Mouse (Mus musculus): ENCODE measurements around the gene Uchl1.

Uchl1 gene

DNA sequence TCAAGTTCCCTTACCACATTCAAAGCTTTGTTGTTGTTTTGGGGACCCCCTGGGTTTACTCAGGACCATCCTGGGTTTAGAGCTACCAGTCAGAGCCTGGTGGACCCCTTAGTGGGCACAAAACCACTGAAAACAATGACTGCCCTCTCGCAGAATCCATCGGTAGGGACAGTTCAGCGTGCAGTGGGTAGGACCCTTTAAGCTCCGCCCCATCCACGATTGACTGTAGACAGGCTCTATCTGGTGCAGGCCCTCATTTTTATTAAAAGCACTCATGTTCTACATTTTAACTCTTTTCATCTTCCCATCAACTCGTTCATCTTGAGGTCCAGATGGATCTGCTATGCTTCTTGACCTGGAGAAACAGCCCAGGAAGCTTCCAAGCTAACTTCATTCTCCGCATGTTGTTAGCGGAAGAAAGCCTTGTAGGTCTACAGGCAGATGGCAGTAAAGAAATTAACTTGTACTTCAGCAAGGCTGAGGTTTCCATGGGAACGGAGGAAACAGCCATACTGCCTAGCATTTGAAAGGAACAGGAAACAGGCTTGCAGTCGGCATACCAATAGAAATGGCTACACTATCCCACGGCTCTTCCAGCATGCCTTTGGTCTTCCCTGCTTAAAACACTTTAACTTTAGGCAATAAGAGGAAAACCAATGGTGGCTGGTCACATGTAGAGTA, 54.9 kb downstream of the Uchl1 start:
- Histone ChIP-seq H3K9me3 (ENCODE audit: low read length) (no peaks in the 10 kb centered on the region), H3K36me3 (ENCODE audit: insufficient read depth, low read length) (no peaks in the 10 kb centered on the region), H3K4me3 (replicated peaks; ENCODE audit: low read length) (no peak overlapping the region), H3K4me1 (replicated peaks; ENCODE audit: low read depth, low read length) (peaks cover 40% of the 10 kb centered on the region), H3K27me3 (ENCODE audit: insufficient read depth, low read length) (no peaks in the 10 kb centered on the region)
- TF ChIP-seq NANOG (IDR thresholded peaks at IDR 0.05; ENCODE audit: borderline replicate concordance, low read length) (no peak), POU5F1 (IDR thresholded peaks at IDR 0.05; ENCODE audit: borderline replicate concordance, low read length) (no peak), CTCF (conservative IDR thresholded peaks at IDR 0.05; ENCODE audit: low read length) (no peak)

- Histone ChIP-seq H3K36me3 (ENCODE audit: insufficient read depth, low read length) (no peaks in the 10 kb centered on the region), H3K27me3 (ENCODE audit: insufficient read depth, low read length) (no peaks in the 10 kb centered on the region), H3K4me1 (replicated peaks; ENCODE audit: low read depth, low read length) (peaks cover 36% of the 10 kb centered on the region), H3K9me3 (ENCODE audit: low read length) (no peaks in the 10 kb centered on the region), H3K4me3 (replicated peaks; ENCODE audit: low read length) (no peak overlapping the region)
- TF ChIP-seq POU5F1 (IDR thresholded peaks at IDR 0.05; ENCODE audit: borderline replicate concordance, low read length) (no peak), NANOG (IDR thresholded peaks at IDR 0.05; ENCODE audit: borderline replicate concordance, low read length) (no peak), CTCF (conservative IDR thresholded peaks at IDR 0.05; ENCODE audit: low read length) (no peak)
Measured at GRCm38 (mm10) chr5:66731302-66731697, 55.4 kb downstream of the Uchl1 start.

DNA sequence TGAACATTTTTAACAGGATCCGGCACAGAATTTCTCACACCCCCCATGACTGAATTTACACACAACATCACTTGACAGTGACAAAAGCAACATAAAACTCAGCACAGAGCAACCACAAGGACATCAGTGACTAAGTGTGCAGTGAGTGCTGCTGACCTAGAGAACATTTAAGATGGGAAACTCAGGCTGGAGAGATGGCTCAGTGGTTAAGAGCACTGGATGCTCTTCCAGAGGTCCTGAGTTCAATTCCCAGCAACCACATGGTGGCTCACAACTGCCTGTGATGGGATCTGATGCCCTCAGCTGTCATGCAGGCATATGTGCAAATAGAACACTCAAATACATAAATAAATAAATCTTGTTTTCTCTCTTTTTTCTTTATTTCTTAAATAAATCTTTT, 57.7 kb downstream of the Uchl1 start:
- Histone ChIP-seq H3K27me3 (ENCODE audit: insufficient read depth, low read length) (no peaks in the 10 kb centered on the region), H3K4me1 (replicated peaks; ENCODE audit: low read depth, low read length) (peaks cover 28% of the 10 kb centered on the region), H3K36me3 (ENCODE audit: insufficient read depth, low read length) (no peaks in the 10 kb centered on the region), H3K4me3 (replicated peaks; ENCODE audit: low read length) (no peak overlapping the region), H3K9me3 (ENCODE audit: low read length) (no peaks in the 10 kb centered on the region)
- no peak for TF ChIP-seq NANOG (IDR thresholded peaks at IDR 0.05; ENCODE audit: borderline replicate concordance, low read length)
- no peak for TF ChIP-seq POU5F1 (IDR thresholded peaks at IDR 0.05; ENCODE audit: borderline replicate concordance, low read length)
- TF ChIP-seq CTCF (conservative IDR thresholded peaks at IDR 0.05; ENCODE audit: low read length) = no peak

All from E14TG2a.4 (cell line).